Mouse (Mus musculus) megakaryocyte, adult 5-6 weeks (primary cell): ENCODE results near the gene Tfap2a. TPM values are rescaled to one million over a fixed set of nuclear protein-coding genes. Genes with fewer than 3 reads are reported as not detected.

Experiments
- ATAC-seq: 2 replicates; pipeline ENCODE4 v1.8.0; 2016; ENCODE audit warnings: mild to moderate bottlenecking, inconsistent platforms; ENCODE audit not compliant: poor library complexity, severe bottlenecking
- total RNA-seq, 2 experiments: library from RNA; stranded (forward) in 1 of 2; stranded (reverse) in 1 of 2; fragments of 153-499, 151-499 nt in 1 of 2; fragments of 221-1000, 200-1000 nt in 1 of 2; gene quantifications; 2 replicates each; pipeline versions ENCODE4 v1.2.3 to v1.2.4; 2015 to 2017

Tfap2a gene
- total RNA-seq, 2 experiments from 2014 or later: 0.07 to 0.36 TPM

DNA sequence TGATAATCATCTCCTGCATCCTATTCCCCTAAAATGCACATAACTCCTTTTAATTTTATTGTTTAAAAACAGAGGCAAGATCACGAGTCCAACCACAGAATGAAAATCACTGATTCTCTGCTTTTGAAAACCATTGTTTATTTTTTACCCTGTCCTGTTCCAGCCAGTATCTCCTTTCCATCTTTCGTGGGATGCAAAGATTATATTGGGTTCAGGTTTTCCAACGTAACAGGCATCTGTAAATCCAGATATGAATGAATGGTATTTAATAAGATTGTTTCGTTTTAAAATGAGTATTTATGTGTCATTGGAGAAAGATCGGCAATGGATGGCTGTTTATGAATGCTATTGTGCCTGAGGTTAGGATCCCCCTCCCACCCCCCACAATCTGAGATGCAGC is 24.5 kb downstream of the Tfap2a start:
- no peak for ATAC-seq

DNA sequence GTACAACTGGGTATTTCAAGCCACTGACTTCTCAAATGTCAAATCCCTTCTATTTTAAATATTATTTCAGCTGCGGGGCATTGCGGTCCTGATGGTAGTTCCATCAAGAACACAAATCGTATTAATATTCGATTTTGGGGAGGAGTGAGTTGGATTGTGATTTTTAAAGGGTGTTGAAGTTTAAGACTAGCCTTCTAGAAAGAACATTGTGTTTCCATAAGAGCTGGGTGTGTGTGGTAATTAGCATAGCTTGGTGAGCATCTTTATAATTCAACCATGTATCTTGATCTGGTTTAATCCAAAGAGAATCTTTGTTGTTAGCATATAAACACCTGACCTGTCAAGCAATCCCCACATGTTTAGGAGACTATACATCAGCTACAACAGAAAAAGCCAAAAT is 24.9 kb downstream of the Tfap2a start:
- no peak for ATAC-seq

DNA sequence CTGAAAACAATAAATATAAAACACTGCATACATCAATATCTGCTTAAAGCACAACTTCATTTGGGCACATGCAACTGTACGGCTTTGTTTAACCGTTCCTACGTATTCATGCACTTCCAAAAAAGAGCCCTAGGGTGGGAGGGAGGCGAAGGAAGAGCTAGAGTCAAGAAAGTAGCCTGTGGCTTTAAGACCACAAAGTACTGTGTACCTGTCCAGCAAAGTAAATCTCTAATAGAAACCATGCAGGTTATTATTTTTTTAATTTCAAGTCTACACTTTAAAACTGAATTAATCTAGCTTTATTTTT is 25.7 kb downstream of the Tfap2a start:
- no peak for ATAC-seq

DNA sequence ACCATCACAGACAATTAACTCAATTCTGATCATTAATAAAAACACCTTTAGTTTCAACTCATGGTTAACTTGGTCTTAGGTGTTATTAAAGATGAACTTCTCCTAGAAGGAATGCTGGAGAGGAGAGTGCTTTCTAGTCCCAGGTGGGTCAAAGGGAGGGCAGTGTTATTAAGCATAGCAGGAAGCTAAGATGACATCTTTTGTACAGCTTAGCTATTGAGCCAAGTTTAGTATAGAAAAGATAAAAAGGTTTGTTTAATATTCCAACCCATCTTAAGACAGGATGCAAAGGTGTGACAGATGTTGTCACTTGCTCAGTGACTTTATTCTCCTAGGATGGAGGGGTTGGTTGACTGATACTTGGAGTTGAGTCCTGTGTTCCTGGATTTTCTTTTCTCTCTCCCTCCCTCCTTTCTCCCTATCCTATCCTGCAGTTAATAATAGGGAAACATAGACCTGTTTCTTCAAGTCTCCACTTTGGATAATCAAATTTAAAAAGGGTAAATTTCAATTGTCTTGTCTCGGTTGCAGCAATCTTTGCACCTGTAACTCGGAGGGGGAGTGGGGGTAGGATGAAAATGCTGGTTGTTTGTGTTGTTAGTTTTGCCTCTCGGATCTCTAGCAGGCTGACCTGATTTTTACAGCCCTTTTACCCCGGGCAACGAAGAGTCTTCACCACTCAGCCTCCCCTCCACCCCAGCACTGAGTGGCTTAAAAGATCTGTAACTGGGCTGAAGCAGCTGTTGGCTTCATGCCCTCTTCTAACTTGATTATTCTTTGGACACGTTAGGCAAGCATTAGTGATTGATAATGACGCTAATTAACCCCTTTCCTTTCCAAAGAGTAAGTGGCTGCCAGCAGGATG is 26.3 kb downstream of the Tfap2a start:
- no peak for ATAC-seq

DNA sequence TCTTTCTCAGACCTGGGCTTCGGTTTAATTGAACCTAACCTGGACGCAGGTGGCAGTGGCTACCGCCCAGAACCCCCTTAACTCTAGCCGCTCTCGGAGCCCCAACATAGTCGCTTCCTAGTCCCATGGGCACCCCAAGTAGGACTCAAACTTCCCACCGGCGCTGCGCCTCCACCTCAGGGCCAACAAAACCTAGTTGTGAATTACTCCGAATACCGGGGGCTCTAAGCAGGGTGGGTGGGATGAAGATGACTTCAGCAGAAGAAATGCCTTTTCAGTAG is 28.2 kb downstream of the Tfap2a start:
- no peak for ATAC-seq

DNA sequence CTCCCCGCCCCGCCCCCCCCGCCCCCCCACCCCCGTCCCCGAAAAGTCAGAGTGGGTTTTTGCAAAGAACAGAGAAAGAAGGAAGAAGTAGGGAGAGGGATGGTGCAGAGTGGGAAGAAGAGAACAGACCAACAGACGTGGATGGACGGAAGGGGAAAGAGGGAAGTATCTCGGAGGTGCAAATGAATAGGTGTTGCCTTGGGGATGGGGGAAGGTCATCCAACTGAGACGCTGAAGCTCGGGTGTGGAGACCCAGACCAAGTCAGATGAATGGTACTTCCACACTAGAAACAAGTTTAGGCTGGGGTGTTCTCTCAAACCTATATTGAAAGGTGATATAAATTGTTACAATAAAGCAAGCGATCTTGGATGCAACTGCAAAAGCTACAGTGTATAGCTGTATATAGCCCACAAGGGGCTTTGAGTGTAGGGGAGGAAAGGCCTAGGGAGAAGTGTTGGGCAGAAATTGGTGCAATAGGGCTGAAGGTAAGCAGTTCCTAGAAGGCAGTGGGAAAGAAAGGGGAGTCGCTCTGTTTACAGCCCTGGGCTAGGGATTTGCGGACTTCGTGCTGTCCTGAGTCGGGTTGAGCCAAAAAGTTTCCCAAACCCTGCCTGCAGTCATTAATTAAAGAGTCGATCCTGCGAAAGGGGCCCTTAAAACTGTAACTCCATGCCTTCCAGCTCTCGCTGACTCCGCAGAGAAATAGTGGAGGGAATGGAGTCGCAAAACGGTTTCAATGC is 28.7 kb downstream of the Tfap2a start:
- ATAC-seq: no peak

DNA sequence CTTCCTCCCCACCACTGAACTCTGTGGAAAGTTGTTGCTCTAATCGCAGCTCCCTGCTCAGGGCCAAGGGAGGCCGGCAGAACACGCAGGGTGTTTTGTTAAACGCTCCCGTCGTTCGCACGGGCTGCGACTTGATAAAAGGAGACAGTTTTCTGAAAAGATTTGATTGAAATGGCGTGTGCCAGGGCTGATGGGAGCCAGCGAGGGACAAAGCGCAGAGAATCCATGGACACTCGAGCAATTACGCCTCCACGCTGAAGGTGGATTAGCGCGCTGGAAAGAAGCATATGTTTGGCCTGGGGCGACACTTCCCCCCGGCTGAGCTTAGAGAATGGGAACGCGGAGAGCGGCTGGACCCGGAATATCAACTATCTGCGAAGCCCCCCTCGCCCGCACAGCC is 29.3 kb downstream of the Tfap2a start:
- ATAC-seq: no peak

DNA sequence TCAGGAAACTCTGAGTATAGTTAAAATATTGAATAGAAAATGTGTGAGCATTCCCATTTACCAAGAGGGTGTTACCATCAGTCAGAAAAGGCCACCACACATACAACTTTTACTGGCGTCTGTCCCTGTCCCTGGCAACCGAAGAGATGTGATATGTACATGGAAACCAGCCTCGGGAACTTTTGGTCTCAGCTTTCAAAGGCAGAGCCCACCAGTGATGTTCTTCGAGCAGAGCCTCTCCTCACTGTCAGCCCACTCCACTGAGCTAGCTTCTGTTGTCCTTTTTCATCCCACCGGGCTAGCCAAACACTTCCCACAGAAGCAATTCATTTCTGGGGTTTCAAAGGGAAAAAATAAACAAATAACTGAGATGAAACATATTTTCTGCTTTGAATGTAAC is 29.9 kb downstream of the Tfap2a start:
- ATAC-seq: no peak

DNA sequence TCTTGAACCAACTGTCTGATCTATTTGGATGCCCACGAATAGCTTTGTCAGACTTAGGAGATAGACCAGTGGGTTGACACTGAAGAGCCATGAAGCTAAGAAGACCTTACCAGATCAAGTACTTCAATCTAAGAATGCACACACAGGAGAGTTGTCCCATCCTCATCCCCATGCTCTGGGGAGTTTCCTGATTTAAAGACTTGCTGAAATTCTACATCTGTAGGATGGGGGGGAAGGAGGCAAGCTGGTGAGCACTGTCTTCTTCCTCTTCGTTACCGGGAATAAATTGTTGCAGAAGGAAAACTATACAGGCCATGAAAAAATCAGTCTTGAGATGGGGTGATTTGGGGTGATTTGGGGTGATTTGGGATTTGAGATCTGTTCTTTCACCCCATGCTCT is 30.5 kb downstream of the Tfap2a start:
- ATAC-seq: no peak

DNA sequence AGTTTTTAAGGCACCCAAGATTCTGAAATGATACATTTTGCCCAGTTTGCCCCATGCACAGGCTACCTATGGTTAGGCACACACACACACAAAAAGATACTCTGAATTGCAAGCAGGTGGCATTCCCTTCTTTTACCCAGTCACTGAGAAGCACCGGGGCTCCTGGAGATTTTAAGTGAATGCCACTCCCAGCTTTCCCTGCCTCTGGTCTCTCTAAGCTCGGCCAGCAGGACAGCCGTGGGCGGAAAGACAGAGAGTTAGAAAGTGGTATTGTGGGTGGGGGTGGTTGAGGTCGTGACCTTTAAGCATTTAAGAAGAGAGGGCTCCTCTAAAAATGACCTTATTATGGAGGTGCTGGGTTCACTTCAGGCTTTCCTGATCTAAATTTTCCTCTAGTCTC is 31.6 kb downstream of the Tfap2a start:
- ATAC-seq: no peak

DNA sequence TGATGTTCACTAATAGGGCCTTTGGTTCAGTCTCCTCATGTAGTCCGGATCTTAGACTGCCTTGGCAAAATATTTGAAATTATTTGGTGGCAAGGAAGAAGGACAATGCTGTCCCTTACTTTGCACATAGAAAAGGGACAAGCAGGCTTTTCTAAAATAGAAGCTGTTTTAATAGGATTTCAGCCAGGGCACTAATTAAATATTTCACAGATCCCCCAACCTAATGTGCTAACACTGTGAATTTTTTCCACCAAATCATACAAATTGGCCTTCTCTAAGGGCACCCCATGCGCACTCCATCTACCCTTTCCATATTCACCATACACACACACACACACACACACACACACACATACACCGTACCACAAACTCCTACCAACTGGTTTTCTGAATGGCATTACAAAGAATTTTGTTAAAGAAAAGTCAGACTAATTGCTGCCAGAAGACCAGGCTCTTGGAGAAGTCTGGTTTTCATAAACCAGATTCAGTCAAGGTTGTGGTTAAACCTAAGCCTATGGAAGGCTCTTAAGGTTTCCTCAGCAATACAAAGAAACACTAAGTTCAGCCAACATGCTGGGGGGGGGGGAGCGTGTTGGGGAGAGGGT is 32.3 kb downstream of the Tfap2a start:
- no peak for ATAC-seq

DNA sequence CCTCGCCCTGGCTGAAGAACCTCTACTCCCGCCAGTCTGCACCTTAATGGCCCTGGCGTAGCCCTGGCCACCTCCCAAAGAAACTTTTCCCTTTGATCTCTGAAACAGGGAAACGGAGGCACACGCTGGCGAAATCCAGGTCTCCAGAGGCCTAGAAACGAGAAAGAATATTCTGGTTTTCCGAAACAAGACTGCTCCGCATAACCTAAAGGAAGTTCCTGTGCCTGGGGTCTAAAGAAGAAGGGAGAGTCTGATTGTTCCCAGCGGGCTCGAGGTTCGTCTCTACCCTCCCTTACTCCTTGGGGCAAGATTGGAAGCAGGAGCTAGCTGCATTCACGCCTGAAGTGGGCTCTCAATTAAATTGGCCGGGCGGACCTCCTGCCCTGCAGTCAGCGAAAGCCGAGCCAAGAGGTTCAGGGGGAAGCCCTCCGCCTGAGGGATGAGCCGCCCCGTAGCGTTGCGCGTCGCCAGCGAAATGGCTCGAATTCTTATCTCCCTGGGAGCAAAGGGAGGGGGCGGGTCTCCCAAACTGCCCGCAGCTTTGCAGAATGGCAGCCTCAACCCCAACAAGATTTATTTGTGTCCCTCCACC is 33.2 kb downstream of the Tfap2a start:
- no peak for ATAC-seq

DNA sequence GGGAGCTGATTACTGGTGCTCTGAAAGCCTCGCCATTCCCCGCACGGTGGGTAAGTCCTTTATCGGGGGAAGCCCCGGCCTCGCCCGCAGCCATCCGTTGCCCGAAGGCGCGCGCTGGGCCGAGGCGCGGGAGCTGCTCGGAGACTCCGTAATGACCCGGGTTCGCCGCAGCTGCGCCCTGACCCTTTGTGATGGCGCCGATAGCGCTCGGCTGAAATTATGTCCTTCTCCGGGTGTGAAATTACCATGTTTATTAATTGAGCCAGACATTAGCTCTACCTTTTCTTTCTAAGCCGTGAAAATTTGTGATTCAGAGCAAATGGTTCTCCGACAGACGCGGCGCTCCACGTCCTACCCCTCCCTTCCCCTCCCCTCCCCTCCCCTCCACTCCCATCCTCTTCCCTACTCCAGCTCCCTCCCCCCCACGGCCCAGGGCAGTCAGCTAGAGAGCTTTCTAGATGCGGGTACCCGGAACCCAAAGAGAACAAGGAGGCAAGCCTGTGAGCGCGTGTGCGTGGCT is 34.1 kb downstream of the Tfap2a start:
- ATAC-seq: no peak

DNA sequence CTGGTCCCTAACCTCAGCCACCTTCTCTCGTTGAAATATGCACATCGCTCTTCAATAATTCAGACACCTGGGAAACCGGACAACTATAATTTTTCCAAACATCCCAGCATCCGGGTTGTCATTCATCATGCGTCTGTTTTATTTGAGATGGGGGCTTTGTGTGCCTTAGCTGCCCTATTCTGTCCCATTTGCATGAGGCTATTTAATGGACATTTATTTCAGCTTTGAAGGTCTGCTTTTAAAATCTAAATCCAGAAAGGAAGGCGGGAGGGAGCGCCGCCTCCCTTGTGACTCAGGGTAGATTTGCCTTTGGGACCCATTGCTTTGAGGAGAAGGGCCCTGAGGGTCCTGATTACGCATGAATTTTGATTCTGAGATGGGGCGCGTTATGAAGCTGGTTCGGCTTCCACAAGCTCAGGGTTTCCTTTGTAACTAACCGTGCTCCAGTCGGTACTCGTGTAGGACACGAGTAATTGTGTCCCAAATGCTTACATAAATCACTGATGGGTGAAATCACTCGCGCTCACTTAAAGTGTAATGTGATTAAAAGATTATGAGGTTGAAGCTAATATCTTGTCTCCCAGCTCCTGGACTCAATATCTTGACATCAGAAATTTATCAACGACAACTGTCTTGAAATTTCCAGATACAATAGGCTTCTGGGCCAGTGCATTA is 34.9 kb downstream of the Tfap2a start:
- ATAC-seq: no peak

DNA sequence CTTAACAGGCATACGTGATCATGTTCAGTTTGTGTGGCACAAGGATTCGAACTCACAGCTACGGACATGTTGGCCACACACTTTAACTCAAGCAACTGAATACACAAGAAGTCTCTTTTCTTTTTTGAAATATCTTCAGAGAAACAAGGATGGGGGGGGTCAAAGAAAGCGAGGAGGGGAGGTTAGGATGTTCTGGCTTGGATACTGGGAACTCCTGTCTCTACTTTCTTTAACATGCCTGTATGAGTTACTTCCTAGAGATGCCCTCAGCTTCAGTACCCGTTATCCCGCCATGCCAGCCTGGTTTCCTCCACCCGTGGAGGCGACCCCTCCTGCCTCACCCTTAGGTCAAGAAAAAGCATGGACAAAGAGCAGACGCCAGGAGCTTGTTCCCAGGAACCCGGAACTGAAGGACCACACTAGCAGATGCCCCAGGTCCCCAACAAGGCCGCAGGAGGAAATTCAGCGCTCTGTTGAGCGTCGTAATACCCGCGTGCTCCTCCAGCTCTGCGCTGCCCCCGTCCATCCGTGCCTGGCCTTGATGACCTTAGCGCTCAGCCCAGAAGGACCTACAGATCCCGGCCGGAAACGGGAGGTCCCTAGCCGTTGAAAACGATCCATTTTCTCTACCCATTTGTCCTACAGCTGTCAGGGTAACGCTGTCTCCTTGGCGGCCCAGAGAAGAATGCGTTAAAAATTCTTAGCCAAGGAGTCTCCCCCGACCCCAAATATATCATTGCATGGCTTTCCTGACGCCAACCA is 35.6 kb downstream of the Tfap2a start:
- no peak for ATAC-seq

DNA sequence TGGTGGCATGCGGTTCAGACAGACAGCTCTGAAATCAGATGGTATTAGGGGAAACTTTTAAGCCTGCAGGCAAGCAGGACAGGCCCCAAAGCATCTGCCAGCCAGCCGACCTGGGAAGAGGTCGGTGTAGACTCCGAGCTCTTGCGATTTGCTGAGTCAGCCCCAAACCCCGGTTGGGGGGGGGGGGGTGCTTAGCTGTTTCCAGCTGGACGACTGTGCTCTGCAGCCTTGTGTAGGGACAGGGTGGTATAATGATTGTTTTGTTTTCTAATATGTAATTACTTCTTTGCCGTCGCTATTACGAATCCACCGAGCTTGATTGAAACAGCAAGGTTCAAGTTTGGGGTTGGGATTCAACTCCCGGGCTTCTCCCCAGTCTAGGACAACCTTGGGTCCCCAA is 36.5 kb downstream of the Tfap2a start:
- no peak for ATAC-seq

DNA sequence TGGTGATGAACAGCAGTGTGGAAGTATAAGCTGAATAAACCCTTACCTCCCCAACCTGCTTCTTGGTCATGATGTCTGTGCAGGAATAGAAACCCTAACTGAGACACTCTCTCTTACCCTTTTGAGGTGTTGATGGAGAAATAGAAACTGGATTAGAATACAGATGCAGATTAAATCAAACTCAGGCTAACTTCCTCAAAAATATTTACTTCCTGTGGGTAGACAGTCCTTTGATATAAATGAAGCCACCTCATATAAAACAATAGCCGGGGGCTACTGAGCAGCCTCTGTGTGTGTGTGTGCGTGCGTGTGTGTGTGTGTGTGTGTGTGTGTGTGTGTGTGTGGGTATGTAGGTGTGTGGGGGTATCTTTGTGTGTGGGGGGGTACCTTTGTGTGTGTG is 52.4 kb downstream of the Tfap2a start:
- ATAC-seq: no peak

DNA sequence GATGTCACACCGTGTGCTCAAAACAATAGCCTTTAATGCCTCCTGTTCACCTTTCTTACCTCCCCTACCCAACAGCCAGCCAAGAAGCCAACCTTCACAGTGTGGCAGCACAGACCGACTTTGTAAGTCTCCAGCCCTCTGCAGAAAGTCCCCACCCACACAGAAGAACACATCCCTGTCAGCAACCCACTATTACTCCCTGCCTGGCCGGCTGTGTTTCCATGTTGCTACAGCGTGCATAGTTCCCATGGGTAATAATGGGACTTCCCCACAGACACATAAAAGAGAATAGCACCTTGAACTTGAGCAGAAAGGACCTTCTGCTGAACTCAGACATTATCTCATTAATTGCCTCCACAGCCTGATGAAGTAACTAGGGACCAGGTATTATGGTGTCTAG is 61.4 kb downstream of the Tfap2a start:
- ATAC-seq: no peak
